ENCODE assay signal across 12 mouse cellular contexts in the genomic region with DNA sequence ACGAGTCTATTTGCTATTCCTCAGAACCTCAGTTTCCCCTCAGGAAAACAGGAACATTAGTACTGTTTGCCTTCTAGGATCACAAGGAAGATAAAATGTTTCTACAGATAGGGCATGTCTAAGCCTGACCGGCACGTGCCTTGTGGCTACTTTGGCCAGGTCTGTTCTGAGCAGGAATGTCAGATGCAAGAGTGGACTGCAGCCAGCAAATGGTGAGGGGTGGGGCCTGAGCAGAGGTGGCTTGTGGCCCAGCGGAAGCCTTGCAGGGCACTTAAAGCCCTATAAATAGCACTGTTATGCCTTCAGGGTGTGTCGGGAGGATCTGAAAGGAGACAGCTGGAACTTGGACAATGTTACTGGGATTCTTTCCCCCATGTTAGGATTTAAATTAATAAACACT. TPM values are rescaled to one million over a fixed set of nuclear protein-coding genes. Genes with fewer than 3 reads are reported as not detected.
A peak's percentile ranks its signal among the peaks of the same experiment; 100 is the strongest.
DNase-seq lines count a peak whose midpoint lies in the region; ATAC-seq lines count a peak whose summit lies in the region.
"Had no signal": no experiment of that assay in that cellular context is flagged by ENCODE, and none has a peak within 500 bp of the region (broad histone marks: within the 10 kb centered on the region; RNA-seq: fewer than 3 reads in every experiment).

No protein-coding gene starts in this region.

- peak; percentile 83 for ATAC-seq in heart, embryonic 16.5 days (replicated peaks; ENCODE audit: extremely low read depth, insufficient read depth, low FRiP score)
- ATAC-seq in CD4-positive, CD25-positive, alpha-beta regulatory T cell, adult 4 months, result no peak
- ATAC-seq: forebrain, embryonic 13.5 days had no signal

- H3K27me3 ChIP-seq in heart, embryonic 16.5 days (ENCODE audit: control insufficient read depth, insufficient read depth, low read length), result peaks cover 30% of the 10 kb centered on the region

- peaks cover 37% of the 10 kb centered on the region for H3K4me1 ChIP-seq in heart, embryonic 16.5 days (ENCODE audit: control insufficient read depth, insufficient read depth, low read length)

- WGBS in heart, embryonic 16.5 days, result 6% methylated on average over 5 of the region's 5 CpGs

- H3K9ac ChIP-seq in heart, embryonic 16.5 days (ENCODE audit: low read length), result 0 out of 2 replicates have a peak overlapping the region, but pooled peaks have one; percentile 18
- H3K9ac ChIP-seq: forebrain, embryonic 13.5 days had no signal

- H3K27ac ChIP-seq in heart, embryonic 16.5 days (ENCODE audit: low read length), result peak overlapping the region; percentile 82
- H3K27ac ChIP-seq: forebrain, embryonic 13.5 days had no signal

- H3K4me3 ChIP-seq in heart, embryonic 16.5 days (ENCODE audit: low read length), result no peak overlapping the region
- H3K4me3 ChIP-seq: forebrain, embryonic 13.5 days had no signal

- H3K9me3 ChIP-seq in heart, embryonic 16.5 days (replicated peaks; ENCODE audit: control insufficient read depth, low read length), result no peaks in the 10 kb centered on the region
- H3K9me3 ChIP-seq: forebrain, embryonic 13.5 days had no signal

- no peaks in the 10 kb centered on the region for H3K36me3 ChIP-seq in heart, embryonic 16.5 days (ENCODE audit: control insufficient read depth, insufficient read depth)

- peak overlapping the region; percentile 41; the same call in 1 of the 2 replicates for H3K4me2 ChIP-seq in heart, embryonic 16.5 days (ENCODE audit: low read depth, low read length)
- H3K4me2 ChIP-seq: forebrain, embryonic 13.5 days had no signal

- DNase-seq in urinary bladder, postnatal 25 days (ENCODE audit: low spot score), result peak; percentile 55
- DNase-seq in urinary bladder, postnatal 4 days (ENCODE audit: low spot score in 2 of 2), result no peak
- DNase-seq in kidney, postnatal 36 days, result peak; percentile 89 to 91
- no peak for DNase-seq in T-cell, adult 2 months (ENCODE audit: low spot score)
- no peak for DNase-seq in adrenal gland, adult 2 months
- no peak for DNase-seq in adrenal gland, adult 18-20 months (ENCODE audit: low spot score in 2 of 2)

RNA-seq across cellular contexts. Expression of gene Palm3, which starts 1.8 kb away (rescaled TPM):
- polyA plus RNA-seq in heart, embryonic 16.5 days (2015; fragmentation: Nextera tagmentation; extraction: Ambion mirVana), result 1.5 and 2.7 TPM in 2 replicates
- polyA plus RNA-seq in CD4-positive, CD25-positive, alpha-beta regulatory T cell, adult 4 months (2017; shearing (Covaris generic)), result 1 to 10 TPM; 2.0 to 2.9 TPM
- total RNA-seq in adrenal gland, adult 2 months (2021), result 1 to 10 TPM in 1 of 2 experiments, under 1 TPM in 1; 0.26 to 2.5 TPM
- polyA plus RNA-seq in adrenal gland, adult 2 months (2012; rRNA removed), result 0.59 and 1.2 TPM in 2 replicates
- under 1 TPM; 0.33 to 0.38 TPM for total RNA-seq in adrenal gland, adult 18-20 months (2021)

RNA-seq across cellular contexts. Expression of gene 2210011C24Rik, which starts 11.1 kb away (rescaled TPM):
- polyA plus RNA-seq in heart, embryonic 16.5 days (2015; fragmentation: Nextera tagmentation; extraction: Ambion mirVana), result 0.21 and 0.49 TPM in 2 replicates
- polyA plus RNA-seq in CD4-positive, CD25-positive, alpha-beta regulatory T cell, adult 4 months (2017; shearing (Covaris generic)), result not detected
- not detected for total RNA-seq in adrenal gland, adult 2 months (2021)
- polyA plus RNA-seq in adrenal gland, adult 2 months (2012; rRNA removed), result 0.19 and 0.87 TPM in 2 replicates
- not detected for total RNA-seq in adrenal gland, adult 18-20 months (2021)
- total RNA-seq: MEL had no signal
- polyA plus RNA-seq: forebrain, embryonic 13.5 days had no signal

RNA-seq across cellular contexts. Expression of gene Il27ra, which starts 19.3 kb away (rescaled TPM):
- polyA plus RNA-seq in heart, embryonic 16.5 days (2015; fragmentation: Nextera tagmentation; extraction: Ambion mirVana), result 6.0 and 6.5 TPM in 2 replicates
- 100 to 1,000 TPM; 261 to 389 TPM for polyA plus RNA-seq in CD4-positive, CD25-positive, alpha-beta regulatory T cell, adult 4 months (2017; shearing (Covaris generic))
- 1 to 10 TPM; 2.0 to 2.5 TPM for total RNA-seq in adrenal gland, adult 2 months (2021)
- 2.0 and 2.7 TPM in 2 replicates for polyA plus RNA-seq in adrenal gland, adult 2 months (2012; rRNA removed)
- 1 to 10 TPM; 1.7 to 1.9 TPM for total RNA-seq in adrenal gland, adult 18-20 months (2021)

RNA-seq across cellular contexts. Expression of gene Rln3, which starts 21.7 kb away (rescaled TPM):
- 0.24 TPM in 1 of 2 replicates, not detected in the other for polyA plus RNA-seq in heart, embryonic 16.5 days (2015; fragmentation: Nextera tagmentation; extraction: Ambion mirVana)
- 10 to 100 TPM; 45.1 to 59.1 TPM for polyA plus RNA-seq in CD4-positive, CD25-positive, alpha-beta regulatory T cell, adult 4 months (2017; shearing (Covaris generic))
- not detected for total RNA-seq in adrenal gland, adult 2 months (2021)
- 0.36 and 0.46 TPM in 2 replicates for polyA plus RNA-seq in adrenal gland, adult 2 months (2012; rRNA removed)
- total RNA-seq in adrenal gland, adult 18-20 months (2021), result not detected
- total RNA-seq: layer of hippocampus, adult 8-10 months; MEL had no signal
- polyA plus RNA-seq: forebrain, embryonic 13.5 days; liver, embryonic 16.5 days had no signal

RNA-seq across cellular contexts. Expression of gene 1700067K01Rik, which starts 21.8 kb away (rescaled TPM):
- polyA plus RNA-seq in heart, embryonic 16.5 days (2015; fragmentation: Nextera tagmentation; extraction: Ambion mirVana), result 0.89 and 1.1 TPM in 2 replicates
- polyA plus RNA-seq in CD4-positive, CD25-positive, alpha-beta regulatory T cell, adult 4 months (2017; shearing (Covaris generic)), result not detected
- under 1 TPM; 0.21 to 0.46 TPM for total RNA-seq in adrenal gland, adult 2 months (2021)
- polyA plus RNA-seq in adrenal gland, adult 2 months (2012; rRNA removed), result 0.13 and 0.66 TPM in 2 replicates
- under 1 TPM; 0.54 to 0.96 TPM for total RNA-seq in adrenal gland, adult 18-20 months (2021)

Comparison
In these comparisons a context has a peak if more than half of its experiments do, and no peak if none do; other contexts are left out.
1. DNase-seq: peak in urinary bladder, postnatal 25 days (single experiment) and kidney, postnatal 36 days (2 of 2); none in urinary bladder, postnatal 4 days (0 of 2), T-cell, adult 2 months (single experiment), adrenal gland, adult 2 months (single experiment) and adrenal gland, adult 18-20 months (0 of 2).
2. RNA of gene Il27ra, which starts 19.3 kb away (polyA plus RNA-seq): 261 to 389 TPM in CD4-positive, CD25-positive, alpha-beta regulatory T cell, adult 4 months; 6.0 to 6.5 TPM in heart, embryonic 16.5 days and 2.0 to 2.7 TPM in adrenal gland, adult 2 months; every median in the first group is over 10 times any median in the second.